Mouse (Mus musculus): Measurements from ENCODE around the gene Pnliprp1. TPM values are rescaled to one million over a fixed set of nuclear protein-coding genes. Genes with fewer than 3 reads are reported as not detected.

The Pnliprp1 gene
- not detected for polyA plus RNA-seq (2014; fragmentation: Illumina TruSeq; extraction: RNeasy Lipid Tissue Mini Kit (QIAGEN cat#74804))

GRCm38 (mm10) chr19:58728445-58729031, at the start of gene Pnliprp1:
TSS of gene Pnliprp1 (plus strand) at chr19:58728887.

GRCm38 (mm10) chr19:58759423-58759822, 30.7 kb downstream of the Pnliprp1 start, which contains the start of gene Pnliprp2:
TSS of gene Pnliprp2 (plus strand) at chr19:58759719.

Other genes starting within 250 kb of the Pnliprp1 start
- 1.8 TPM for gene Ccdc172, start 216.9 kb upstream of the Pnliprp1 start, polyA plus RNA-seq (2014; fragmentation: Illumina TruSeq; extraction: RNeasy Lipid Tissue Mini Kit (QIAGEN cat#74804))
- gene Pnlip, start 76.4 kb upstream of the Pnliprp1 start, polyA plus RNA-seq (2014; fragmentation: Illumina TruSeq; extraction: RNeasy Lipid Tissue Mini Kit (QIAGEN cat#74804)) = 0.74 TPM
- gene Pnliprp2, start 30.8 kb downstream of the Pnliprp1 start, polyA plus RNA-seq (2014; fragmentation: Illumina TruSeq; extraction: RNeasy Lipid Tissue Mini Kit (QIAGEN cat#74804)) = not detected
- not detected for gene 1700019N19Rik, start 65.6 kb downstream of the Pnliprp1 start, polyA plus RNA-seq (2014; fragmentation: Illumina TruSeq; extraction: RNeasy Lipid Tissue Mini Kit (QIAGEN cat#74804))
- 1.5 TPM for gene Eno4, start 214.5 kb downstream of the Pnliprp1 start, polyA plus RNA-seq (2014; fragmentation: Illumina TruSeq; extraction: RNeasy Lipid Tissue Mini Kit (QIAGEN cat#74804))
- gene Hspa12a, start 214.8 kb downstream of the Pnliprp1 start, polyA plus RNA-seq (2014; fragmentation: Illumina TruSeq; extraction: RNeasy Lipid Tissue Mini Kit (QIAGEN cat#74804)) = 35.0 TPM